Mouse (Mus musculus): Measurements from ENCODE around the gene Sema6d. TPM values are rescaled to one million over a fixed set of nuclear protein-coding genes. Genes with fewer than 3 reads are reported as not detected.
A peak's percentile ranks its signal among the peaks of the same experiment; 100 is the strongest.

Gene Sema6d
- polyA plus RNA-seq, 1 experiment from 2014 or later: 27.9 TPM

DNA sequence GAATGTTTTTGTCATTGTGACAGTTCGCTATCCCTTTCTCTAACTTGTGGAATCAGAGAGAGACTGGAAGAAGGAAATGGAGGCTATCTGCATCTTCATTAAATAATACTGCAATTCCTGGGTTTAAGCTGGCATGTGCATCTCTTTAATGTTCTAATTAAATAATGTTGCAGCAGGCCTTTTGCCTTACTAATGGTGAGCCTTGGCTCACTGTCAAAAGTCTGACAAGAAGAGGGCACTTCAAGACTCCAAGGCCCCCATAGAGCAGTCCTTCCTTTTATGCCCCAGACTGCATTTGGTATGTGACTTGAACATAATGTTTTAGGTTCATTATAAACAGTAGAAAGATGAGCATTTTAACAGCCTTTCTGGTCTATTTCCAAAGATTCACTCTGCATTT is 147.1 kb downstream of the Sema6d start:
- no peaks in the 10 kb centered on the region for H3K36me3 ChIP-seq (ENCODE audit: control insufficient read depth, insufficient read depth, low read length)
- H3K27me3 ChIP-seq (ENCODE audit: control insufficient read depth, insufficient read depth, low read length): no peaks in the 10 kb centered on the region
- H3K9me3 ChIP-seq (ENCODE audit: control insufficient read depth, low read length): no peaks in the 10 kb centered on the region
- H3K4me2 ChIP-seq (ENCODE audit: low read depth): no peak overlapping the region
- no peaks in the 10 kb centered on the region for H3K4me1 ChIP-seq (ENCODE audit: control insufficient read depth, insufficient read depth, low read length)
- WGBS: 97% methylated on average over 1 of the region's 1 CpGs
- DNase-seq (ENCODE audit: low spot score) (no peak), ATAC-seq (ENCODE audit: insufficient read depth, low FRiP score, low TSS enrichment) (no peak)
- no peak overlapping the region for H3K4me3 ChIP-seq (ENCODE audit: low read depth, low read length)
- H3K9ac ChIP-seq (ENCODE audit: low read length): no peak overlapping the region
- H3K27ac ChIP-seq (ENCODE audit: low read depth, low read length): no peak overlapping the region

DNA sequence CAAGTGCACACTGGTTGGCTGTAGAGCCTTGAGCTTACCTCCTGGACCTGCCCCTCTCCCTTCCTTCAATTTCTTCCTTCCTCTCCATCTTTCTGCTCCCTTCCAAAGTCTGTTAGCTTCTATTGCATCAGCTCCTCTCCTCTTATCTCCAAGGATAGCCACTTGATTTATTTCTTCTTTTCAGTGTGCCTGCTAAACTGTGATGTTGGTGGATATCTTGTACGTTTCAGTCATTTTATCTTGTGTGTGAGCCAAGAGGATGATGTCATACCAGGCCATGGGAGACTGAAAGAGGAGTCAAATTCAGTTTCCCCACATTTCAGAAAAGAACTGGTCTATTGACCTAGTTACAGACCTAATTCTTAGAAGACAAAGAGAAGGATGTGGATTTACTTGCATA is 153.8 kb downstream of the Sema6d start:
- Histone ChIP-seq H3K4me1 (ENCODE audit: control insufficient read depth, insufficient read depth, low read length) (no peaks in the 10 kb centered on the region), H3K27me3 (ENCODE audit: control insufficient read depth, insufficient read depth, low read length) (no peaks in the 10 kb centered on the region), H3K27ac (ENCODE audit: low read depth, low read length) (no peak overlapping the region), H3K36me3 (ENCODE audit: control insufficient read depth, insufficient read depth, low read length) (no peaks in the 10 kb centered on the region), H3K4me2 (ENCODE audit: low read depth) (no peak overlapping the region), H3K4me3 (ENCODE audit: low read depth, low read length) (no peak overlapping the region), H3K9me3 (ENCODE audit: control insufficient read depth, low read length) (no peaks in the 10 kb centered on the region), H3K9ac (ENCODE audit: low read length) (no peak overlapping the region)
- DNase-seq (ENCODE audit: low spot score): no peak
- no peak for ATAC-seq (ENCODE audit: insufficient read depth, low FRiP score, low TSS enrichment)
- WGBS: 76% methylated on average over 1 of the region's 1 CpGs

DNA sequence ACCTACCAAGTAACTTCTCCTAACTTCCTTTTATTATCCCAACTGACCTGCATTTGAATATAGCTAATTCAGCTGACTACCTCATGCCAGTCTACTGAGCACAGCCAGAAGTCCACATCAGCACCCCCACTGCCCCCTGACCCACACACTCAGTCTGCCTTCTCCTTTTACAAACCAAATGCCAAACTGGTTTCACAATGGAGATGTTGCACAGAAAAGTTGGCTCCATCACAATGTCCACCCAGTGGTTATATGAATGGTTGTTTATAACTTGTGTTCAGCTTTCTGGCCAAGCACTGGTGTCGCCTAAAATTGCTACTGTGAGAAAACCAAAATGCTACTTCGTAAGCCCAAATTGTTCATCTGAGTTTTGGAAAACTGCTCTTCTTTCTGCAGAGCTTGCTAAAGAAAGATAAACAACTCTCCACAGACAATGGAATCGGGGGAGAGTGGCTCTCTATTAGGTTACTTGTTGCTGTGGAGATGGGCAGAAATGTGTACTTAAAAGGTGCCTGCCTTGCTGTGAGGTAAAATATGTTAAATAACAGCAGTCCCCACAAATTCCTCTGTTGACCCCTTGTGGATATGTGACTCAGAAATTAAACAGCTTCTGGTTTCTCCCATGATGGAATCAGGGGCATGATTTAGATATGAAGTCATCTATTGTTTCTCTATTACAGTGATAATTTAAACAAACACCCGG is 154.9 kb downstream of the Sema6d start:
- H3K9me3 ChIP-seq (ENCODE audit: control insufficient read depth, low read length): no peaks in the 10 kb centered on the region
- no peaks in the 10 kb centered on the region for H3K27me3 ChIP-seq (ENCODE audit: control insufficient read depth, insufficient read depth, low read length)
- H3K27ac ChIP-seq (ENCODE audit: low read depth, low read length): no peak overlapping the region
- ATAC-seq (ENCODE audit: insufficient read depth, low FRiP score, low TSS enrichment) (no peak), DNase-seq (ENCODE audit: low spot score) (no peak)
- H3K4me3 ChIP-seq (ENCODE audit: low read depth, low read length): no peak overlapping the region
- 66% methylated on average over 4 of the region's 4 CpGs for WGBS
- no peaks in the 10 kb centered on the region for H3K4me1 ChIP-seq (ENCODE audit: control insufficient read depth, insufficient read depth, low read length)
- H3K4me2 ChIP-seq (ENCODE audit: low read depth): no peak overlapping the region
- H3K9ac ChIP-seq (ENCODE audit: low read length): no peak overlapping the region
- H3K36me3 ChIP-seq (ENCODE audit: control insufficient read depth, insufficient read depth, low read length): no peaks in the 10 kb centered on the region

DNA sequence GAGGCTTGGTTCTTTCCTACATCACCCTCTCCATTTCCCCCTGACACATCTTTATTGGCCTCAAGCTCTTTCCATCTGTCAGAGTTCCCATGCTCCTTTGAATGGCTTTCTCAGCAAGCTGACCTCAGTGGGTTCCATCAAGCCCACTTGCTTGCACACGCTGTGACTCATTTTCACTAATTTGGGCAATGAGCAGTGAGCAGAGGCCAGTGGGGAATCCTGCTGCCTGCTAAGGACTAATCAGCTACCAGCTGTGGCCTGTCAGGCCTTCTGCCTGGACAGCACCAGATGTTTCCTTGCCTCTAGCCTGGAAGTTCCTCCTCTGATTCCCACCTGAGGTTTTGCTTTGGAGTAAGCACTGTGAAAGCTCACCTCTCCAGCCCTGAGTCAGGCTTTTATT is 168.3 kb downstream of the Sema6d start:
- ATAC-seq (ENCODE audit: insufficient read depth, low FRiP score, low TSS enrichment) (no peak), DNase-seq (ENCODE audit: low spot score) (no peak)
- WGBS: 27% methylated on average over 1 of the region's 1 CpGs
- Histone ChIP-seq H3K27ac (ENCODE audit: low read depth, low read length) (no peak overlapping the region), H3K4me3 (ENCODE audit: low read depth, low read length) (no peak overlapping the region), H3K9me3 (ENCODE audit: control insufficient read depth, low read length) (no peaks in the 10 kb centered on the region), H3K36me3 (ENCODE audit: control insufficient read depth, insufficient read depth, low read length) (no peaks in the 10 kb centered on the region), H3K27me3 (ENCODE audit: control insufficient read depth, insufficient read depth, low read length) (no peaks in the 10 kb centered on the region), H3K9ac (ENCODE audit: low read length) (no peak overlapping the region), H3K4me2 (ENCODE audit: low read depth) (no peak overlapping the region), H3K4me1 (ENCODE audit: control insufficient read depth, insufficient read depth, low read length) (no peaks in the 10 kb centered on the region; the same call in 1 of the 2 replicates)

DNA sequence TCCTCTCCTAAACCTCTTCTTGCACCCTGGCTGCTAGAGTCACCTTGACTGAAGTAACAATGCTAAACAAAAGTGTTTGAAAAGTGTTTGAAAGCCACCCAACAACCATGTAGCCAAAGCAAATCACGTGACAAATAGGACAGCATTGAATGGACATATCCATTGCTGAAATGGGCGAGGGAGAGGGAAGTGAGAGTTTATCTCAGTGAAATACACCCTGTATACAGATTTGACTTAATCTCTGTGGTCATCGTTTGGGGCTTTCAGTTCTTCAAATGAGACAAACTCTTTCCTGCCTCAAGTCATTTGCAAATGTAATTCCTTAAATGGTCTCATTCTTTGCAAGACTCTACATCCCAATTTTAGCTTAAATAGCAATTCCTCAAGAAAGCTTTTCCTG is 174.5 kb downstream of the Sema6d start:
- Histone ChIP-seq H3K4me2 (ENCODE audit: low read depth) (no peak overlapping the region), H3K4me1 (ENCODE audit: control insufficient read depth, insufficient read depth, low read length) (no peaks in the 10 kb centered on the region), H3K36me3 (ENCODE audit: control insufficient read depth, insufficient read depth, low read length) (no peaks in the 10 kb centered on the region), H3K27ac (ENCODE audit: low read depth, low read length) (no peak overlapping the region), H3K4me3 (ENCODE audit: low read depth, low read length) (no peak overlapping the region), H3K9ac (ENCODE audit: low read length) (no peak overlapping the region), H3K9me3 (ENCODE audit: control insufficient read depth, low read length) (no peaks in the 10 kb centered on the region), H3K27me3 (ENCODE audit: control insufficient read depth, insufficient read depth, low read length) (no peaks in the 10 kb centered on the region)
- WGBS: 88% methylated on average over 3 of the region's 3 CpGs
- DNase-seq (ENCODE audit: low spot score) (no peak), ATAC-seq (ENCODE audit: insufficient read depth, low FRiP score, low TSS enrichment) (no peak)

DNA sequence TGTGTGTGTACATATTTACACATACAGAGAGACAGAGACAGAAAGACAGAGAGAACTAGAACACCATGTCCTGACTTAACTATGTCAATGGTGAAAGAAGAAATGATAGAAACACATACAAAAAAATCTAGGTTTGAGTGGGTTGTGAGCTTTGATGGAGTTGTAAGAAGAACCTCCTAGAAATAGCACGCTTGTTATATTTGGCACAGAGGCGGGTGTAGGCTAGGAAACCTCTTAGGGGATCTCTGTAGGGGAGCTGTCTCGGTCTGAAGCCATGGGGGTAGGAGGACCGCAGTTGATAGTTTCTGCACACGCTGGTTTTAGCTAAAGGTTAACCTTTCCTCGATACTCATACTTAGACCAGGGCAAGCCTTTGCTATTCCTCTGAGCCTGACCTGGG is 181.4 kb downstream of the Sema6d start:
- ATAC-seq (ENCODE audit: insufficient read depth, low FRiP score, low TSS enrichment) (no peak), DNase-seq (ENCODE audit: low spot score) (no peak)
- H3K4me3 ChIP-seq (ENCODE audit: low read depth, low read length): no peak overlapping the region
- WGBS: 76% methylated on average over 6 of the region's 6 CpGs
- H3K27me3 ChIP-seq (ENCODE audit: control insufficient read depth, insufficient read depth, low read length): no peaks in the 10 kb centered on the region
- H3K9me3 ChIP-seq (ENCODE audit: control insufficient read depth, low read length): no peaks in the 10 kb centered on the region
- no peak overlapping the region for H3K9ac ChIP-seq (ENCODE audit: low read length)
- no peak overlapping the region for H3K4me2 ChIP-seq (ENCODE audit: low read depth)
- no peak overlapping the region for H3K27ac ChIP-seq (ENCODE audit: low read depth, low read length)
- no peaks in the 10 kb centered on the region for H3K36me3 ChIP-seq (ENCODE audit: control insufficient read depth, insufficient read depth, low read length)
- no peaks in the 10 kb centered on the region for H3K4me1 ChIP-seq (ENCODE audit: control insufficient read depth, insufficient read depth, low read length)

DNA sequence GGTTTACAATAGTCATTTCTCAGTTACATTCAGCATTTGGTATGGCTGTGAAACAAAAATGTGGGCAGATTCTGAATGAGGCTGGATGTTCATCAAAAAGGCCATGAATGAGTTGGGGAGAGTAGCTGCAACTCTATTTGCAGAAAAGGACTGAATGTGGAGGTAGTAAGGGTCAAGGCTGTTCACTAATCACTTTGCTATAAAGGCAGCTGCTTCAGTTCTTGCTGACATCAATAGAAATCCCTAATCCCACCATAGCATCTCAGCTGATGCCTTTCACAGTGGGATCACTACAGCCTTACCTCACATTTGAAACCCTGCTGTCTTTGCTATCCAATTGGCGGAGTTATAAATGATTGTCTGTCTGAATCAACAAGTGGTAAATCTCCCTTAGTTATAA is 187.7 kb downstream of the Sema6d start:
- Histone ChIP-seq H3K4me1 (ENCODE audit: control insufficient read depth, insufficient read depth, low read length) (no peaks in the 10 kb centered on the region), H3K9ac (ENCODE audit: low read length) (no peak overlapping the region), H3K36me3 (ENCODE audit: control insufficient read depth, insufficient read depth, low read length) (no peaks in the 10 kb centered on the region), H3K27me3 (ENCODE audit: control insufficient read depth, insufficient read depth, low read length) (no peaks in the 10 kb centered on the region), H3K27ac (ENCODE audit: low read depth, low read length) (no peak overlapping the region), H3K9me3 (ENCODE audit: control insufficient read depth, low read length) (no peaks in the 10 kb centered on the region), H3K4me3 (ENCODE audit: low read depth, low read length) (no peak overlapping the region), H3K4me2 (ENCODE audit: low read depth) (no peak overlapping the region)
- ATAC-seq (ENCODE audit: insufficient read depth, low FRiP score, low TSS enrichment) (peak; percentile 76), DNase-seq (ENCODE audit: low spot score) (no peak)
- 45% methylated on average over 1 of the region's 1 CpGs for WGBS

DNA sequence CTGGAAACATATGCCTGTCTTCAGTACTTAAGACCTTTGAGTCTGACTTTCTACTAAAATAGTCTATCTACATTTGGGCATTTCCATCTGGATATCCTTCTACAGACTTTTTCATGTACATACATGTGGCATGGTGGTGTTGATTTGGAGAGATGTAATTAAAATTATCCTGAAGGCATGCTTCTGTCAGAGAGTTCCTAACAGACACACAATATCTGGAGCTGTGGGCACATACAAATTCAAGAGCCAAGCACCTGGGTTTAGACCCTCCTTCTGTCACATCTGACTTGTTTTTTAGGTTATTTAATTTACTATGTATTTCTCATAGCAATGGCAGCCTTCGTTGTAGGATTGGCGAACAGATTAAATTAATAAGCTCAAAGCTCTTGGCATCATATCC is 195.3 kb downstream of the Sema6d start:
- no peaks in the 10 kb centered on the region for H3K27me3 ChIP-seq (ENCODE audit: control insufficient read depth, insufficient read depth, low read length)
- no peak overlapping the region for H3K4me3 ChIP-seq (ENCODE audit: low read depth, low read length)
- H3K27ac ChIP-seq (ENCODE audit: low read depth, low read length): no peak overlapping the region
- no peaks in the 10 kb centered on the region for H3K4me1 ChIP-seq (ENCODE audit: control insufficient read depth, insufficient read depth, low read length)
- H3K9ac ChIP-seq (ENCODE audit: low read length): no peak overlapping the region
- 99% methylated on average over 2 of the region's 2 CpGs for WGBS
- DNase-seq (ENCODE audit: low spot score) (no peak), ATAC-seq (ENCODE audit: insufficient read depth, low FRiP score, low TSS enrichment) (no peak)
- no peak overlapping the region for H3K4me2 ChIP-seq (ENCODE audit: low read depth)
- H3K36me3 ChIP-seq (ENCODE audit: control insufficient read depth, insufficient read depth, low read length): no peaks in the 10 kb centered on the region
- no peaks in the 10 kb centered on the region for H3K9me3 ChIP-seq (ENCODE audit: control insufficient read depth, low read length)

DNA sequence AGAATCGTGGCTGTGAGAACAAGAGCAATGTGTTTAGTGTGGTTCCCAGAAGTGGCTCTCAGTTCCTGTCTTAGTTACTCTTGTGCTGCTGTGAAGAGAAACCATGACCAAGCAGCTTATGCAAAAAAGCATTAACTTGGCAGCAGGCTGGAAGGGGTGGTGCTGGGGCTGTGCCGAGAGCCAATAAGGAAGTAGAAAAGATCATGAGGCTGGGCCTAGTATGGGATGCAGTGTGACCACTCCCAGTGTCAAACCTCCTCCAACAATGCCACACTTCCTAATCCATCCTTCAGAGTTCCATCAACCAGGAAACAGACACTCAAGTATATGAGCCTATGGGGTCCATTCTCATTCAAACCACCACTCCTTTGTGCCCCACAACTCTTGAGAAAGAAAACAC is 199.6 kb downstream of the Sema6d start:
- Histone ChIP-seq H3K4me3 (ENCODE audit: low read depth, low read length) (no peak overlapping the region), H3K9me3 (ENCODE audit: control insufficient read depth, low read length) (no peaks in the 10 kb centered on the region), H3K9ac (ENCODE audit: low read length) (no peak overlapping the region), H3K4me2 (ENCODE audit: low read depth) (no peak overlapping the region), H3K27me3 (ENCODE audit: control insufficient read depth, insufficient read depth, low read length) (no peaks in the 10 kb centered on the region), H3K27ac (ENCODE audit: low read depth, low read length) (no peak overlapping the region), H3K4me1 (ENCODE audit: control insufficient read depth, insufficient read depth, low read length) (no peaks in the 10 kb centered on the region), H3K36me3 (ENCODE audit: control insufficient read depth, insufficient read depth, low read length) (no peaks in the 10 kb centered on the region)
- ATAC-seq (ENCODE audit: insufficient read depth, low FRiP score, low TSS enrichment): no peak
- DNase-seq (ENCODE audit: low spot score): no peak
- 89% methylated on average over 2 of the region's 2 CpGs for WGBS

Data from neural tube, embryonic 11.5 days (tissue).